Mouse (Mus musculus) midbrain, embryonic 10.5 days (tissue): ENCODE data around the gene Pigp. TPM values are rescaled to one million over a fixed set of nuclear protein-coding genes. Genes with fewer than 3 reads are reported as not detected.

Experiments used
- DNase-seq: peaks from one replicate; pipeline ENCODE4 v3.0.0-alpha.2; 2017; ENCODE audit warnings: low spot score
- H3K27ac ChIP-seq: fragments of 300-500 bp; sonication (generic); replicated peaks from 2 replicates; pipeline ENCODE4 v1.5.1; 2016; ENCODE audit warnings: mild to moderate bottlenecking
- H3K27me3 ChIP-seq: fragments of 300-500 bp; sonication (generic); 2 replicates; pipeline ENCODE4 v1.6.1; 2016; ENCODE audit warnings: low read depth, mild to moderate bottlenecking; ENCODE audit not compliant: poor library complexity, severe bottlenecking
- H3K36me3 ChIP-seq: fragments of 300-500 bp; sonication (generic); 2 replicates; pipeline ENCODE4 v1.6.1; 2016; ENCODE audit warnings: mild to moderate bottlenecking, moderate library complexity
- H3K4me1 ChIP-seq: fragments of 300-500 bp; sonication (generic); 2 replicates; pipeline ENCODE4 v1.6.1; 2016
- H3K4me3 ChIP-seq: fragments of 300-500 bp; sonication (generic); 2 replicates; pipeline ENCODE4 v1.5.1; 2016; ENCODE audit warnings: mild to moderate bottlenecking, moderate library complexity
- H3K9me3 ChIP-seq: fragments of 300-500 bp; sonication (generic); replicated peaks from 2 replicates; pipeline ENCODE4 v1.6.1; 2016; ENCODE audit warnings: mild to moderate bottlenecking
- WGBS: fragments of 180-500 bp; shearing (Covaris S2); methylation state at CpG from one replicate; pipeline ENCODE4 v1.1.7; 2016; 5-methylcytosine and 5-hydroxymethylcytosine counted together
- polyA plus RNA-seq: library from polyadenylated mRNA; unstranded; fragments of >200 nt; fragmentation: Nextera tagmentation; extraction: Ambion mirVana; gene quantifications from 2 replicates; pipeline ENCODE4 v1.2.1, GENCODE M21; 2016

The Pigp gene
- polyA plus RNA-seq, 1 experiment from 2014 or later = 104 TPM

DNA sequence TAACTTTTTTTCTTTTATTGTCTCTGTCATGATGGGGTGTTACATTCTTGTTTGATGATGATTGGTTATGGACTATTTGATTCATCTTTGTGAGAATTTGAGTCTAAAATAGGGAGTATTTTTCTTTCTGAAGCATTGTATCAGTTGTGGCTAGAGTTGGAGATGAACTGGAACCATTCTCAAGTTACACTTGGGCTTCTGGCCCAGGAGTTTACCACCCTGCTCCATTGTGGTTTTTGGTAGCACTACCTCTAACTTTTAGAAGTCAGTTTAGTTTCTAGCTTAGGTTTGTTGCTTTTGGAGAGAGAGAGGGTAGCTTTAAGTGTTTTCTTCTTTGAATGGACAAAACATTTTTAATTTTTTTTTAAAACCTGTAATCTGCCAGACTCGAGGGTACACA is 7.7 kb upstream of the Pigp start:
- no peak for DNase-seq
- WGBS = 90% methylated on average over 1 of the region's 1 CpGs
- H3K27ac ChIP-seq = no peak overlapping the region
- peaks cover 8% of the 10 kb centered on the region; the same call in 1 of the 2 replicates for H3K4me1 ChIP-seq
- H3K9me3 ChIP-seq = no peaks in the 10 kb centered on the region
- peaks cover 4% of the 10 kb centered on the region; the same call in 1 of the 2 replicates for H3K36me3 ChIP-seq
- no peaks in the 10 kb centered on the region for H3K27me3 ChIP-seq
- H3K4me3 ChIP-seq = no peak overlapping the region

DNA sequence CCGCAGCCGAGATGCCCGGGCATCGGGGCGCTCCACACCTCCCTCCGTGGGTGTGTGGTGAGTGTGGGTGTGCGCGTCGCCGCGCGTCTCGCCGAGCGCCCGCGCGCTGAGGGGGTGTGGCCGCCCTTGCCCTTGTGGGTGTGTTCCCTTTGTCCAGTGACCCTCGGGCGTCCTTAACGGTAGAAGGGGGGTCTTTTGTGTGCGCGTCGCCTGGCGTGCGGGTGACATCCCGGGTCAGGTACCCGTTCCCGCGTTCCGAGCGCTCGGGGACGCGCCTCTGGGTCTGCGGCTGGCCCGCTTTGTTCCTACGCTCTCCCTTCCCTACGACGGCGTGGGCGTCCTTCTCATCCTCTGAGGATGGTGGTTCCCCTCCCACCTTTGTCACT is 734 bp downstream of the Pigp start:
- H3K27ac ChIP-seq = peak overlapping the region; percentile 99
- peak; percentile 85 for DNase-seq
- H3K27me3 ChIP-seq = no peaks in the 10 kb centered on the region
- H3K4me3 ChIP-seq = peak overlapping the region; percentile 91
- no peaks in the 10 kb centered on the region for H3K36me3 ChIP-seq
- H3K9me3 ChIP-seq = no peaks in the 10 kb centered on the region
- H3K4me1 ChIP-seq = peaks cover 52% of the 10 kb centered on the region
- WGBS = under 1% methylated on average over 43 of the region's 43 CpGs

DNA sequence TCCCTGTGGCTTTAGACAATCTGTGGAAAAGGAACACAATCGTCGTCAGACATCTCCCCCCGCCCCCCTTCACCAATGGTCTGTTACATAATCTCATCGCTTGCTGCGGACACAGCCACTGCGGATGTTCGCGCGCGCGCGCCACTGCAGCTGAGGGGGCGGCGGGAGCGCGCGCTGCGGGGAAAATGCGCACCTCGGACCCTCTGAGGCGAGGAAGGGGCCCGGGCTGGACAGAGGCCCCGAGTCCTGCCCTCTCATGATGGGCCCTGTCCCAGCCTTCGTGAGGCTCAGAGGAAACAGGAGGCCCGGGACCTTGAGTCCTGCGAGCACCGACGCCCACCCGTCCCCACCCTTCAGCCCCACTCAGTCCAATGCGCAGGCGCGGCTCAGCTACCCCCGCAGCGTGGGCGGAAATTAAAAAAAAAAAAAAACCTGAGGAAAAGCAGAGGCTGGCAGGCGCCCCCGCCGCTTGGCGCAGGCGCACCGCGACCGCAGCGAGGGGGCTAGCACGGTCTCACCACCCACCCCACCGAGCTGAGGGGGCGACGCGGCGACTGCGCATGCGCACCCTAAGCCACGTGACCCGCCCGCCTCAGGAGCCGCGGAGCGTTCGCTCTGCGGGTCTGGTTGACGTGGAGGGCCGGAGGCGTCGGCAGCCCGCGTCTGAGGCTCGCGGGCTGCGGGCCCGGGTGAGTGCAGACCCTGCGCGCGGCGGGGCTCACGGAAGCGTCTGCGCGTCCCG is 1.3 kb downstream of the Pigp start, which contains the start of gene Ttc3:
TSS of gene Ttc3 (plus strand) at position 446 of the 742 bp plus-strand sequence.
- WGBS = under 1% methylated on average over 78 of the region's 79 CpGs
- peak within 1 kb of the TSS; percentile 91 for H3K4me3 ChIP-seq
- 0 out of 2 replicates have a peak, but pooled peaks cover 2% of the 10 kb centered on the region for H3K36me3 ChIP-seq
- H3K27me3 ChIP-seq = no peaks in the 10 kb centered on the region
- H3K9me3 ChIP-seq = no peaks in the 10 kb centered on the region
- peak within 1 kb of the TSS; percentile 99 for H3K27ac ChIP-seq
- H3K4me1 ChIP-seq = peaks cover 49% of the 10 kb centered on the region
- peak; percentile 97 for DNase-seq

DNA sequence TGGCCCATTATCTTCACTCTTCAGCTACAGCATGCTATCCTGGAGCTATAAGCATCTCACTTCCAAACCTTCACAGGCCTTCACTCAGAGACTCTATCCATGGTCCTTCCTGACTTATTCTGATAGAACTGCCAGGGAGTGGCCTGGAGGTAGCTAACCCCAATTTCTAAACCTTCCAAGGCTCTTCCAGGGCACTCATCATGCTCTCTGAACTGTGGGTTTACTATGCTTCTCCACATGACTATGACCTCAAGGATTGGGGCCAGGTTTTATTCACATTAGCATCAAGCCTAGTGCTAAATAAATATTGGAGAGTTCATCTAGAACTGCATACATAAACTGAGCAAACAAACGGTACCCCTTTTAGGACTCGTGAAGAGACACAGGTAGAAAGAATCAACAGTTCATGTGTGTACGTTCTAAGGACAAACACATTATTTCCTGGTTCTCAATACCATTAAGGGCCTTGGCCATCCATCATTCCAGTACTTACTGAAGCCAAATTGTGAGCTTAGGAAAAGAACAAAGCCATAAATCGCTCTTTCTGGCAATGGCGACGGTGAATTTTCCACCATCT is 2.0 kb downstream of the Pigp start:
- no peaks in the 10 kb centered on the region for H3K9me3 ChIP-seq
- H3K36me3 ChIP-seq = peaks cover 6% of the 10 kb centered on the region
- DNase-seq = no peak
- H3K4me1 ChIP-seq = peaks cover 46% of the 10 kb centered on the region
- WGBS = 13% methylated on average over 6 of the region's 6 CpGs
- no peaks in the 10 kb centered on the region for H3K27me3 ChIP-seq
- peak overlapping the region; percentile 99 for H3K27ac ChIP-seq
- H3K4me3 ChIP-seq = peak overlapping the region; percentile 91

DNA sequence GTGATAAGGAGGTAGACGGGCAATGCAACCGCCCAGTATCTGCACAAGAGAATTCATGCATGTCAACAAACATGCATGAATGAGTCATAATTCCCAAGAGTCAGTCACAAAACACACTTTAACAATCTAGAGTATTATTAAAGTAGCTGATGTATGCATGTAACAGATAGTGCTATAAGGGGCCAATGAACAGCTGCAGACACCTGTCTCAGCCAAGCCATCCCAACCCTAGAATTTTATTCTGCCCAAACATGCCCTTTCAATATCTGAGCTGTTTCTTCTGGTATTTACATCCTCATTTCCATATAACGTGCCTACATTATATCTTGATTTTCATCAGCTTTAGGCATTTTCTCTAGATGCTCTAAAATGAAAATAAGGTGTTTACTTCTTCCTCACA is 6.2 kb downstream of the Pigp start:
- no peak for DNase-seq
- H3K4me1 ChIP-seq = peaks cover 23% of the 10 kb centered on the region
- 94% methylated on average over 3 of the region's 3 CpGs for WGBS
- H3K4me3 ChIP-seq = no peak overlapping the region
- no peaks in the 10 kb centered on the region for H3K27me3 ChIP-seq
- H3K36me3 ChIP-seq = peaks cover 15% of the 10 kb centered on the region
- no peak overlapping the region for H3K27ac ChIP-seq
- H3K9me3 ChIP-seq = no peaks in the 10 kb centered on the region

DNA sequence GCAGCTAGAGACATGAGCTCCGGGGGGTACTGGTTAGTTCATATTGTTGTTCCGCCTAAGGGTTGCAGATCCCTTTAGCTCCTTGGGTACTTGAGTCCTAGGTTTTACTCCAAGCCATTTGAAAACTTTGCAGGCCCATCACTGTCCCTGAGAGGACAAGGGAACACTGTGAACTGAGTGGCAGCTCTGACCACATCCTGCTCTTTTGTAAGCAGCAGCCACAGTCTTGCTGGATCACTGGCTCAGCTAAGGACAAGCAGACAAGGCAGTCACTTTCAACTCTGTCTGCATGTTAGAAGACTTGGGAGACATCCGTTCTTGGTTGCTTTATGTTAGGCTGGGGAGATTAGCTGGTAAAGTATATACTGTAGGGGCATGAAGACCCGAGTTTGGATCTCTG is 7.8 kb downstream of the Pigp start:
- Histone ChIP-seq H3K4me1 (peaks cover 13% of the 10 kb centered on the region), H3K36me3 (peaks cover 15% of the 10 kb centered on the region), H3K27ac (no peak overlapping the region), H3K9me3 (no peaks in the 10 kb centered on the region), H3K27me3 (no peaks in the 10 kb centered on the region), H3K4me3 (no peak overlapping the region)
- WGBS = 89% methylated on average over 4 of the region's 4 CpGs
- DNase-seq = no peak

DNA sequence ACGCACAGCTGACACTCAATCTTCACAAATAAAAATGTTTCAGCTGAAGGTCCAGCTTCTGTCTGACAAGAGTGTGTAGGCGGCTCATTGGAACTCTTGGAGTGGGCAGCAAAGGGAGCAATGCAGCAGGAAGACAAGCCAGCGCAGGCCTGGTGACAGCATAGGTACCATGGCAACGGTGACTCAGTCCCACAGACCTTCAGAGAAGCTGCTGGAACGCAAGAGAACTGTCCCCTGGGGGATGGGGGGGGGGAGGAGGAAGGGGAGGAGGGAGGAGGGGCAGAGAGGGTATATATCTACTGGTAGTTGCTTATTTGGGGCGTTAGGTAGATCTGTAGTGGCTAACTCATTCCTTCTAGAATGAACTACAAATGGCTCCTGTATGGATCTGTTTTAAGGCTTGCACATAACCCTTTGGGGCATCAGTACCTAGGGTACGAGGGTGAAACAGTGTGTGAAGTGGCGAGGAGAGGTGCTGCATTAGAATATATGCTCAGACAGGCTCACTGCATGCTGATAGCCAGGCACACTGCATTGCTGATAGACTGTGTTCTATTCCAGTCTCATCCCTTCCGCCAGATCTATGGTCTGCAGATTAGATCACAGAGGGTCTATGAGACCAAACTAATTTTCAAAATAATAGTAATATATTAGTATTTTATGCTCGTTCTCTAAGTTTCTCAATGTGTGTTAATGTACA is 9.3 kb downstream of the Pigp start:
- no peaks in the 10 kb centered on the region for H3K27me3 ChIP-seq
- peaks cover 8% of the 10 kb centered on the region for H3K4me1 ChIP-seq
- DNase-seq = peak; percentile 40
- H3K27ac ChIP-seq = peak overlapping the region; percentile 46; the same call in 1 of the 2 replicates
- peaks cover 15% of the 10 kb centered on the region for H3K36me3 ChIP-seq
- 58% methylated on average over 10 of the region's 10 CpGs for WGBS
- H3K9me3 ChIP-seq = no peaks in the 10 kb centered on the region
- H3K4me3 ChIP-seq = no peak overlapping the region

DNA sequence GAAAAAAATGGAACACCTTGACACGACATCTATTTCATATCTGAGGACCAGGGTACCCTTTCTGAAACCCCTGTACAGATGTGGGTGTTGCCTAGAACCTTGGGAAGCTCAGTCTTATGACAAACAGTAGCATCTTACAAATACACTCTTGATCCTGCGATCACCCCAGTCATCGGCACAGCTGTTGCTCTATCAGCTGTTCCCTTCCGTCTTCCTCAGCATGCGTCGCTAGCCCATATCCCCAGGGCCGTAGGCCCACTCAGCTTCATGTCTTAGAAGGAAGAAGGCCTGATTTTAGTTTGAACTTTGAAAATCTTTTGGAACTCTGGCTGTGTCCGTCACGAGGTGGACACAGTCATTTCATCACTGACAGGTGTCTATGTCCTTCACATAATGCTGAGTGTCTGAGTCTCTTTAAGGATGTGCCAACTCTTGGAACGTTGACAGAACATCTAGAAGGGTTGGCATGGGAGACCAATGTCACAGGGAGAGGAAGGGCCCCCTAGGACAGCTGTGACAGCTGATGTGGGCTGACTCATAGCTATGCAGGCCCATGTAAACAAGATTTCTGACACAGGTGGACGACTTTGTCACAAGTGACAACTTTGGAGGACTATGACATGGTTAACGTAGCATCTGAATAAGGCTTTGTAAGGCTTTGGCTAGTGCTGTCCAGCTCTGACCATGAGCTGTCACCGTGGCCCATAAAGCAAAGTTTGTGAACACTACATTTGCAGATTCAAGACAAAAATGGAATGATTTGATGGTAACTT is 10.9 kb downstream of the Pigp start:
- DNase-seq = no peak
- Histone ChIP-seq H3K4me1 (peaks cover 8% of the 10 kb centered on the region), H3K9me3 (no peaks in the 10 kb centered on the region), H3K27ac (no peak overlapping the region), H3K4me3 (no peak overlapping the region), H3K27me3 (no peaks in the 10 kb centered on the region), H3K36me3 (peaks cover 15% of the 10 kb centered on the region)
- WGBS = 90% methylated on average over 13 of the region's 13 CpGs

DNA sequence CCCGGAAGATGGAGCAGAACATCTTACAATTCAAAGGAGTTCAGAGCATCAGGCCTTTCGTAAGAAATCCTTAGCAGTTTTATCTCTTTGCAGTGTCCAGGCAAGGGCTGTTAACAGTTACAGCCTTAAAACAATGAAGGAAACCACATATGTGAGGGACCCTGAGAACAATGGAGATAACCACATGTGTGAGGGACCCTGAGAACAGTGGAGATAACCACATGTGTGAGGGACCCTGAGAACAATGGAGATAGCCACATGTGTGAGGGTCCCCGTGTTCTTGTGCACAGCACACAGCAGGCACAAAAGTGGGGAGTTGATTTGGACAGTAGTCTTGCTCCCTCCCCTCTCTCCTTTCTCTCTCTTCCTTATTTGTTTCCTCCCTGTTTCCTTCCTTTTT is 13.6 kb downstream of the Pigp start:
- no peak overlapping the region for H3K4me3 ChIP-seq
- no peaks in the 10 kb centered on the region for H3K36me3 ChIP-seq
- DNase-seq = no peak
- no peaks in the 10 kb centered on the region for H3K27me3 ChIP-seq
- no peak overlapping the region for H3K27ac ChIP-seq
- WGBS = 86% methylated on average over 3 of the region's 3 CpGs
- no peaks in the 10 kb centered on the region for H3K9me3 ChIP-seq
- peaks cover 17% of the 10 kb centered on the region for H3K4me1 ChIP-seq

DNA sequence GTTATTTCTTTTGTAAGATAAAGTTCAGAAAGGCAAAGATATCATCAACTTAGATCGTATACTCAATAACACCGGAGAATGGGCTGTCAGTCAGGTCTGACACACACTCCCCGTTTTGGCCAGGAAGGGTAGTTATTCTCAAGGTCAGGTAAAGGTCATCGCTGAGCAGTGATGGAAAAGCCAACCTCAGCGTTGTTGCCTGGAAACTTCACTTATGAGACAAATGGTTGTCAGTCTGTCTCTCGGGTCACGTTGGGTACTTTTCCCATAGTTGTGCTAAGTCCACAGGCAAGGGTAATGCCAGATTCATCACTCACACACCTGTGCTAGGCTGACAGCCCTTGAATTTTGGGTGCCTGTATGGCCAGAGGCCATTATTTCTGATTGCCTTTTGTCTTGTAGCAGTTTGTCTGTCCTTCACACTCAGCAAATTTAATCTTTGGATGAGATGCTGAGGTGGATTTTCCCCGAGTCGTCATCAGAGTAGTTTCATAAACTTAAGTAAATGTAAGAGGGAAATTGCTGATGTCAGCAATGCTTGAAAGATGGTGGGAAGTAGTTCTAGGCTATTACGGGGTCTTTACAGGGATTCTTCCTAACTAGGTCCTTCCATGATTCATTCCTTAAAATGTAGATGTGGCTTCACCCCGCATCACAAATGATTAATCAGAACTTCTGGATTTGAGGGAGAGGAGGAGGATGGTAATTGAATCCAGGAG is 14.7 kb downstream of the Pigp start:
- H3K9me3 ChIP-seq = no peaks in the 10 kb centered on the region
- H3K36me3 ChIP-seq = no peaks in the 10 kb centered on the region
- H3K4me1 ChIP-seq = peaks cover 11% of the 10 kb centered on the region
- no peak overlapping the region for H3K4me3 ChIP-seq
- WGBS = 85% methylated on average over 11 of the region's 11 CpGs
- no peak for DNase-seq
- H3K27me3 ChIP-seq = no peaks in the 10 kb centered on the region
- no peak overlapping the region for H3K27ac ChIP-seq

DNA sequence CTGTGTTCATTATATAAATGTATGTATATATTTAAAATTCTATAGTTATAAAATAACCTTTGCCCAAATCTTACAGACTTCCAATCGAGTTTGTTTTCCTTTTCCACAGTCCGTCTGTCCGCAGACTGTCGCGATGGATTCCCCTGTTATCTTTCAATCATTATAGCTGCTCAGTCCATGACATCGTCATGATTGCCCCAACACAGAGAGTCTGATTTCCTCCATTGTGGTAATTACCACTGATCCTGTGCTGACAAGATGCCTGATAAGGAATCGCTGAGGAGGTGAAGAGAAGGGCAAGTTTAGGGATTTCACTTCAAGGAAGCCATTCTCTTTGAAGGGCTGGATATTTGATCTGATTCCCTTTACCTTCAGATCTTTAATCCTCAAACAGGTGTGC is 15.6 kb downstream of the Pigp start:
- Histone ChIP-seq H3K27ac (no peak overlapping the region), H3K27me3 (no peaks in the 10 kb centered on the region), H3K4me1 (peaks cover 9% of the 10 kb centered on the region; the same call in 1 of the 2 replicates), H3K9me3 (no peaks in the 10 kb centered on the region), H3K36me3 (no peaks in the 10 kb centered on the region), H3K4me3 (no peak overlapping the region)
- DNase-seq = no peak
- WGBS = 76% methylated on average over 7 of the region's 7 CpGs

DNA sequence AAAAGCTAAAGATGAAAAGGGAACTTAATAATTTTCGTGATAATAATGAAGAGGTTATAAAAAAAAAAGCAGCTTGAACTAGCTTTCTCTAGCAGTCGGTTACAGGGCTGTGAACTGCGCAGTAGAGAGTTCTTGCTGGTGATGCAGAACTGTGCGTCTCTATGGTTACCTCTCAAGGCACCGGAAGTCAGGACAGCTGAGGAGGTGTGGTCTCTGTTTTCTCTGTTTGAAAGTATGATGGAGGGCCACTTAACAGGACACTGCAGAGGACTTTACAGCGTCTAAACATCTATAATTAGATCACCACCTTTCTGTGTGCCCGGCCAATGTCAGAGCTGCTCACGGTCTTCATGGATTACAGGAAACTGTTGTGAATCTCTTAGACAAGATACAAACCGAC is 17.2 kb downstream of the Pigp start:
- no peaks in the 10 kb centered on the region for H3K36me3 ChIP-seq

More for the DNA sequence above, 17.2 kb downstream of the Pigp start:
- H3K27ac ChIP-seq = no peak overlapping the region
- DNase-seq = no peak
- no peak overlapping the region for H3K4me3 ChIP-seq
- H3K27me3 ChIP-seq = no peaks in the 10 kb centered on the region
- no peaks in the 10 kb centered on the region for H3K9me3 ChIP-seq
- 66% methylated on average over 9 of the region's 9 CpGs for WGBS
- H3K4me1 ChIP-seq = peaks cover 16% of the 10 kb centered on the region
